Mouse (Mus musculus) left cerebral cortex, adult 2 months (tissue): ENCODE results near the gene Cnnm3. TPM values are rescaled to one million over a fixed set of nuclear protein-coding genes. Genes with fewer than 3 reads are reported as not detected.

Experiments
- DNase-seq, 2 experiments: peaks; one replicate each; pipeline ENCODE4 v3.0.0; 2021 to 2022; ENCODE audit warnings: low spot score in 2 of 2, mixed read lengths in 1 of 2; ENCODE audit errors: extremely low spot score in 1 of 2
- H3K27ac ChIP-seq: fragments of 200-600 bp; 2 replicates; pipeline ENCODE4 v1.8.1; 2022
- H3K4me3 ChIP-seq: fragments of 200-600 bp; 2 replicates; pipeline ENCODE4 v1.8.1; 2022
- CTCF ChIP-seq: fragments of 200-600 bp; IDR thresholded peaks from 2 replicates; pipeline ENCODE4 v1.8.1; 2022; ENCODE audit warnings: antibody characterized with exemption, mild to moderate bottlenecking, moderate library complexity
- intact Hi-C: fragments of 180-260 bp; cut with DNase I; formaldehyde crosslinking; loops from one replicate; pipeline ENCODE4 v1.15.1; 2025
- total RNA-seq, 2 experiments: library from RNA; stranded (reverse); gene quantifications; 2 replicates each; pipeline ENCODE4 v1.2.3; 2021

The Cnnm3 gene
- total RNA-seq, 2 experiments from 2014 or later: 29.8 to 34.9 TPM

- no peak for DNase-seq
Observed at GRCm38 (mm10) chr1:36552506-36552905, 40.8 kb downstream of the Cnnm3 start.

GRCm38 (mm10) chr1:36554633-36555399 lies 43.1 kb downstream of the Cnnm3 start:
- intact Hi-C loops: no loop called here
- no peak for TF ChIP-seq CTCF
- Histone ChIP-seq H3K27ac (no peak overlapping the region), H3K4me3 (peak overlapping the region; percentile 4; the same call in 1 of the 2 replicates)
- no peak for DNase-seq

More at GRCm38 (mm10) chr1:36552506-36552905, 40.8 kb downstream of the Cnnm3 start:
- no peak overlapping the region for H3K4me3 ChIP-seq
- intact Hi-C loops: no loop called here
- H3K27ac ChIP-seq: no peak overlapping the region
- TF ChIP-seq CTCF: no peak

GRCm38 (mm10) chr1:36555798-36556395 lies 44.2 kb downstream of the Cnnm3 start:
- intact Hi-C loops: no loop called here
- TF ChIP-seq CTCF: no peak
- Histone ChIP-seq H3K4me3 (peak overlapping the region; percentile 92), H3K27ac (peak overlapping the region; percentile 95)
- no peak for DNase-seq

- peak overlapping the region; percentile 92 for H3K4me3 ChIP-seq
- peak overlapping the region; percentile 95 for H3K27ac ChIP-seq
- peak; percentile 90 to 95 for DNase-seq
- intact Hi-C loops: no loop called here
- peak; percentile 97 for TF ChIP-seq CTCF
Observed at GRCm38 (mm10) chr1:36556553-36557456, 45.1 kb downstream of the Cnnm3 start.

- Histone ChIP-seq H3K4me3 (peak overlapping the region; percentile 92), H3K27ac (peak overlapping the region; percentile 95)
- no peak; the same call in 1 of the 2 replicates for TF ChIP-seq CTCF
- peak; percentile 70 to 74 for DNase-seq
- intact Hi-C loops: loop anchor here (2.0 kb wide), 1 partner anchor 41 kb away; no protein-coding TSS in a partner anchor
Observed at GRCm38 (mm10) chr1:36557457-36558011, 45.9 kb downstream of the Cnnm3 start.

GRCm38 (mm10) chr1:36558031-36558993 lies 46.6 kb downstream of the Cnnm3 start, which contains the start of gene Sema4c:
Gene Sema4c (minus strand): TSS chr1:36558349.
- peak within 1 kb of the TSS; percentile 92 for H3K4me3 ChIP-seq
- intact Hi-C loops: loop anchor here (2.0 kb wide), 1 partner anchor 40 kb away; no protein-coding TSS in a partner anchor
- DNase-seq: peak; percentile 78 to 79
- H3K27ac ChIP-seq: peak within 1 kb of the TSS; percentile 95
- TF ChIP-seq CTCF: no peak; the same call in none of the 2 replicates

GRCm38 (mm10) chr1:36559256-36559655 lies 47.6 kb downstream of the Cnnm3 start:
- intact Hi-C loops: loop anchor here (2.0 kb wide), 1 partner anchor 40 kb away; no protein-coding TSS in a partner anchor
- Histone ChIP-seq H3K4me3 (no peak overlapping the region), H3K27ac (no peak overlapping the region)
- DNase-seq: no peak
- TF ChIP-seq CTCF: no peak

GRCm38 (mm10) chr1:36559888-36560287 lies 48.2 kb downstream of the Cnnm3 start:
- H3K27ac ChIP-seq: no peak overlapping the region
- intact Hi-C loops: loop anchor here (2.0 kb wide), 1 partner anchor 39 kb away; no protein-coding TSS in a partner anchor
- H3K4me3 ChIP-seq: no peak overlapping the region
- no peak for DNase-seq
- TF ChIP-seq CTCF: no peak

GRCm38 (mm10) chr1:36560903-36561302 lies 49.2 kb downstream of the Cnnm3 start:
- Histone ChIP-seq H3K4me3 (no peak overlapping the region), H3K27ac (no peak overlapping the region)
- TF ChIP-seq CTCF: no peak
- intact Hi-C loops: no loop called here
- no peak for DNase-seq

- no peak overlapping the region for H3K27ac ChIP-seq
- H3K4me3 ChIP-seq: no peak overlapping the region
- intact Hi-C loops: no loop called here
- DNase-seq: no peak
- TF ChIP-seq CTCF: no peak
Observed at GRCm38 (mm10) chr1:36562388-36562787, 50.7 kb downstream of the Cnnm3 start.
